Mouse (Mus musculus) urinary bladder, postnatal 14 days (tissue): ENCODE results near the gene Usp48.

Source experiments
- DNase-seq: peaks from one replicate; pipeline ENCODE4 v3.0.0; 2021; ENCODE audit warnings: low spot score

The Usp48 gene

GRCm38 (mm10) chr4:137661078-137661450 lies 67.5 kb downstream of the Usp48 start:
- DNase-seq = no peak

GRCm38 (mm10) chr4:137661547-137661946 lies 68.0 kb downstream of the Usp48 start:
- no peak for DNase-seq

- no peak for DNase-seq
Measured at GRCm38 (mm10) chr4:137663491-137663890, 69.9 kb downstream of the Usp48 start.

DNA sequence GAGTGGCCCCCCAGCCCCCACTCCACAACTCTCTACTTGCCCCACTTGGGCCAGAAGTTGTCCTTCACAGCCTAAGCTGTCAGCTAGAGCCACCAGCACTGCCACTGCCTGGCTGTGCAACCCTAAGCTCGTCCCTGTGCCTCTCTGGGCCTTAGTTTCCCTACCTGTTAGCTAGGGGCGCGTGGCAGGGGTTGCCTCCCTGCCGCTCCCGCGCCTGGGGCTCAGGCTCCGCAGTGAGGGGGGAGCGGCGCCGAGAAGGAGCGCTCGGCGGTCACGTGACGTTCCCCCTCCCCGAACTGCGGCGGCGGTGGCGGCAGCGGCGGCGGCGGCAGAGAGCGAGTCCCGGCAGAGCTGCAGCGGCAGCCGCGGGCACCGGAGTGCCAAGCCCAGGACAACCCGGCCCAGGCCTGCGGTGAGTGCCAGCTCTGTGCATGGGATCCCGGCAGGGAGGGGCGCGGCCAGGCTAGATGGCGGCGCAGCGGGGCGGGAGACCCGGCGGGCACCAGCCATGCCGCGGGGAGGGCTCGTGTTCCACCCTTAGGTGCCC lies 71.0 kb downstream of the Usp48 start, which contains the start of gene Rap1gap:
Rap1gap (plus strand) TSS at position 294 of the 547 bp plus-strand sequence.
- peak; percentile 53 for DNase-seq

DNA sequence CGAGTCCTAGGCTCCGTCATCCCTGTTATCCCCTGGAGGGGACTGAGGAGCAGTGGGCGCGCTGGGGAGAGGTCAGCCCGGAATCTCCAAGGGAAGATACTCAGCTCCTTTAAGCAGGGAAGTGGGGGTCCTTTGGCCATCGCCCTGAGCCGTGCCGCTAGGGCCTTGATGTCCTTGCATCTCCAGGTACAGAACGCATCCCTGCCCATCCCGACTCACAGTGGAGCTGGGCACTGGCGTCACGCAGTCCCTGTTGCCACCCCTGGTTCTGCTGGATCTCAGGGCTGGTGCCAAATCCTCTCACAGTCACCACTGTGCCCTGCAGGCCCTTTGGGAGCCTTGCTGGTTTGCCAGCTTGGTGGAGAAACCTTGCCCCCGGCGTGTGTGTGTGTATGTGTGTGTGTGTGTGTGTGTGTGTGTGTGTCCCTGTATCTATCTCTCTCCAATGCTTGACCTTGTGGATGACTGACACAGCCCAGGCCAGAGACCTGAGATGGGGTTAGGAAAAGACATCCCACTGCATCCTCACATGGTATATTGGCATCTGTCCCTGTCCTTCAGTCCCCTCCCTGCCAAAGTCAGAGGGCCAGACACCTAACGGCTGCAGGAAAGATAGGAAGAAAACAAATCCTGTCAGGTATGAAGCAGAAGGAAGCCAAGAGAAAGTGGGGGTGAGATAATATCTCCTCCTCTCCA lies 71.6 kb downstream of the Usp48 start:
- DNase-seq = no peak

DNA sequence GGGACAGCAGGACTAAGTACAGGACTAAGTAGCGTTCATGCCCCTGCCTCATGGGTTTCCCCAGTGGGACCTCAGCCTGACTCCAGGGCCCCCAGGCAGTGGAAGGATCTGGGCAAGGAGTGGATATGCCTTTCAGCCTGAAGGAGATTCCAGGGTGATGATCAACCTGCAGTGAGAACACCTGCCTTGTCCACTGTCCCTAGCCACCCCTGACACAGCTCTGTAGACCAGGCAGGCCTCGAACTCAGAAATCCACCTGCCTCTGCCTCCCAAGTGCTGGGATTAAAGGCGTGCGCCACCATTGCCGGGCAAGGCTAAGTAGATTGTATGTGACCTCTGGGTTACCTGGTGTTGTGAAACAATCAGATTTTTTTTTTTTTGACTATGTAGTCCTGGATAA lies 72.2 kb downstream of the Usp48 start:
- DNase-seq = no peak

- DNase-seq = no peak
Measured at GRCm38 (mm10) chr4:137666283-137666957, 72.9 kb downstream of the Usp48 start.

- no peak for DNase-seq
Measured at GRCm38 (mm10) chr4:137666958-137667345, 73.4 kb downstream of the Usp48 start.

DNA sequence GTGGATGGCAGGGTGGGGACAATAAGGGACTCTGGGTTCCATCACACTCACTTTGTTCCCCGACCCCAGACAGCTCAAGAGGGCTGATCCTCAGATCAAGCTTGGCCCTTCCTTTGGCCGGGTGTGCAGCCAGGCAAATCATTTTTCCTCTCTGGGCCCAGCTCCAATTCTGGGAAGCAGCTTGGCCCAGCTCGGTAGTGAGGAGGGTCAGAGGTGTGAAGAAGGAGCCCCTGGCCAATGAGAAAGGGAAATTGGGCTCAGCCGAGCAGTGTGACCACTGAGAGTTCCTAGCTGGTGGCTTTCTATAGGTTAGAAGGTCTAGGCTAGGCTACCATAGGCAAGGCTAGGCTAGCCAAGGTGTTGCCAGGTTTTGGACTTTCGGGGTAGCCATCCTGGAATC lies 74.2 kb downstream of the Usp48 start:
- DNase-seq = no peak

DNA sequence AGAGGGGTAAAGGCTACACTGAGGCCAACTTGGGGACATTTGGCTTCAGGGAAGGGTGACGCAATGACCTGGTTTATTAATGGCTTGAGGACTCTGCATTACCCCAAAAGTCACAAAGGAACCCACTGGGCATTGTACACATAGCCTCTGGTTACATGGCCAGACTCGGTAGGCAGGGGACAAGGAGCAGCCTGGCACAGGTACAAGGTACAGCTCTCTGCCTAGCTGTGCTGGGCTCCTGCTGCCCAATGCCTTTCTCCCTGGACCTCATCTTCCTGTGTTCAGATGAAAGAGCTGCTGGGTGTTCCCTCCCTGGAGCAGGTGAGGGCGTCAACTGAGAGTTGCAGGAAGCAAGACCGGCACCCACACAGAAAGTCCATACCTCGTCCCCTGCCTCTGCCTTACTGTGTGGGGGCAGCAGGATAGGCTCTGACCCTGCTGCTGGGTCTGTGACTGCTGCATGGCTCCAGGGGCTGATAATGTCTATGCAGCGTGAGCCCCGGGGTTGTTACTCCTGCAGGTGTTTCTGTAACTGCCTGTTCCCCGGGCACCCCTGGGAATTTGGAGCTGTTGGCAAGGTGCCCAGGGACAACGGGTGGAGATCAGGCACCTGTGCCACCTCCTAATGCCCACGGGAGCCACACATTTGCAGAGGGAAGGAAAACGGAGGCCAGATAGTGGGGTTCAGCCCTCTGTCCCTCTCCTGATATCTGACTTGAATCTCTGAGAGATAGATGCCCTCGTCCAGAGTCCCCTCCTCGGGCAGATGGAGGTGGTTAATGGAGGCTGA lies 78.4 kb downstream of the Usp48 start:
- no peak for DNase-seq

GRCm38 (mm10) chr4:137675566-137675965 lies 82.0 kb downstream of the Usp48 start:
- no peak for DNase-seq

DNA sequence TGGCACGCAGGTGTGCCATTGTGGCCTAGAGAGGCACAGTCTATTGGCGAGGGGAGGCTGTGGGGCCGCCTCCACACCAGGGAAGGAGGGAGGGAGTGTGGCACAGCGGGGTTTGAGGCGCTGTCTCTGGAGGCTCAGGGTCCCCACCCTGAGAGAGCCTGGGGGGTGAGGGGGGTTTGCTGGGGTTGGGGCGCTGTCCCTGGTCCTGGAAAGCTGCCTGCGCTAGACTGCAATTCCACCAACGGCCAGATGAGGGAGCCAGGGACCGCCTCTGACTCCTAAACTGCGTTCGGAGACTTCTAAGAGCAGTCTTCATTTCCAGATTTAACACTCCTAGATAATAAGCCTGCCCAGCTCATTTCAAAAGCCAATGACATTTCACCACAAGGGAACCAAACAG lies 82.5 kb downstream of the Usp48 start:
- DNase-seq = peak; percentile 73

GRCm38 (mm10) chr4:137676700-137677484 lies 83.3 kb downstream of the Usp48 start:
- DNase-seq = no peak

GRCm38 (mm10) chr4:137677906-137678305 lies 84.4 kb downstream of the Usp48 start:
- no peak for DNase-seq

- DNase-seq = no peak
Measured at GRCm38 (mm10) chr4:137678568-137678967, 85.0 kb downstream of the Usp48 start.

DNA sequence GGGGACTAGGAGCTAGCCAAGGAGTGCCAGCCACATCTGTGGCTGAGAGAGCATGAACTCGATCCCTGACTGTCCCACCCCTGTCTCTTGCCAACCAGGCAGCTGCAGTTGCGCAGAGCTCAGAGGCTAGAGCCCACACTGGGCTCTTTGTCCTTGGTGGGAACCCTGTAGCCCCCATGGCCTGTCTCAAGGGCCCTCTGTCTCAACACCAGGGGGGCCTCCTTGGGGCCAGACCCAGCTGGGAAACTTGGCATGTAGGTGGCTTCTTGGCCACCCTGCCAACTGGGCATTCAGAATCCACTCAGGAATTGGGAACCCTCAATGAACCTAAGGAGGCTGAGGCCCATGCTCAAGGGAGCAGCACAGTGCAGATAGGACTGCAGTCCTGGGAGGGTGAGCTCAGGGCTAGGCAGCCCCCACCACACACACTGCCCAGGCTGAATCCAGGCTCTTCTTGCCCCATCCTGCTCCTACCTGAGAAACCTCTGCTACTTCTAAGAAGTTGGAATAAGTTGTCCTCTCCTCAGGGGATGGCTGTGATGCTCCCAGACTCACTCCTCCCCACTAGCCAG lies 86.5 kb downstream of the Usp48 start:
- DNase-seq = no peak

GRCm38 (mm10) chr4:137680721-137681120 lies 87.2 kb downstream of the Usp48 start:
- no peak for DNase-seq

DNA sequence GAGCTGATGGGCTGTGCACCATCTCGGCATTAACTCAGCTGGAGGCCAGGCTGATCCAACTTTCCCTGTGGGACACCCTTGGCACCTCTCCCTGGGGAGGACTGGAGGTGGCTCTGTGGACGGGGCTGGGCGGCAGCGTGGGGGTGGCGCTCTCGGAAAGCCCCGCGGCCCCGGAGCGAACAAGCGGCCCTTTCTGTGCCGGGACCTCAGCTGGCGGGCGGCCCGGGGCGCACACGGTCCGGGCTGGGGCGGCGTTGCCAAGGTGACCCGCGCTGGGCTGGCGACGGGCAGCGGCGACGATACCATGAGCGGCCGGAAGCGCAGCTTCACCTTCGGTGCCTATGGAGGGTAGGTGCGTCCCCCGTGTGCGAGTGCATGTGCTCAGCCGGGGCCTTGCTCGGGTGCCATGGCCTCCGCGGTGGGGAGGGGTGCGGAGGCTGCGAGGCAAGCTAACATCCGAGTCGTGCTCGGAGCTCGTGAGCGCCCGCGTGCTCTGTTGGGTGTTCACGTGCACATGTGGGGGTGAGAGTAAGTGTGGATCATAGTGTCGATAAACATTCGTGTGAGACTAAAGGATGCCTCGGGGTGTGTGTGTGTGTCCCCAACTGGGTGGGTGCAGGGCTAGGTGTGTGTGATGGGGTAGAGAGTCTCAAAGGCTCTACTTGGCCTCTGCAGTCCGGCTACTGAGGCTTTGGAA lies 88.0 kb downstream of the Usp48 start:
- no peak for DNase-seq

GRCm38 (mm10) chr4:137682961-137683453 lies 89.5 kb downstream of the Usp48 start:
- DNase-seq = peak; percentile 40

- DNase-seq = no peak
Measured at GRCm38 (mm10) chr4:137684830-137685343, 91.3 kb downstream of the Usp48 start.
